Mouse (Mus musculus): ENCODE data around the gene Olfr958.

Olfr958 gene

DNA sequence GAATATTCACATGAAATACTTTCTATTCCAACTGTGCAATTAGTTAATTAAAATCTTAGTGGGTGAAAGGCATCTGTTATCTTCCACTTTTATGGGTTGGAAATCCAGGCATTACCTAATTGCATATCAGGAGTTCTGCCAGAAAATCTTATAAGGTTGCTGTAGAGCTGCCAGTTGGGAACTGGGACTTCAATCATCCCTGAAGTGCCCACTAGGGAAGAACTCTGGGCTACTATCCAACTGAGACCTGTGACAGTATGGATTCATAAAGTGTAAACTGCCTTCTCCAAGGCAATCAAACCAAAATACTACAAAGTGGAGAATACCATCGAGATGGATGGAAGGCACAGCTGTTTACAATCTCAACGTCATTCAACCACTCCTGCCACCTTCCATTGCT lies at the start of gene Olfr958:
Olfr958 (minus strand) TSS at position 109 of the 400 bp plus-strand sequence.
- DNase-seq (ENCODE audit: low spot score): no peak

- no peak for DNase-seq (ENCODE audit: low spot score)
These were observed 49.5 kb upstream of the Olfr958 start for GRCm38 (mm10) chr9:39603333-39603845.

GRCm38 (mm10) chr9:39602536-39603332 lies 48.9 kb upstream of the Olfr958 start:
- DNase-seq (ENCODE audit: low spot score): no peak

GRCm38 (mm10) chr9:39577050-39577449 lies 23.2 kb upstream of the Olfr958 start:
- no peak for DNase-seq (ENCODE audit: low spot score)

- DNase-seq (ENCODE audit: low spot score): no peak
These were observed 21.6 kb upstream of the Olfr958 start, which contains the start of gene Olfr959 for GRCm38 (mm10) chr9:39575469-39575868. TSS of gene Olfr959 (minus strand) at chr9:39575569.

- DNase-seq (ENCODE audit: low spot score): no peak
These were observed 4.4 kb upstream of the Olfr958 start for GRCm38 (mm10) chr9:39558349-39558647.

DNA sequence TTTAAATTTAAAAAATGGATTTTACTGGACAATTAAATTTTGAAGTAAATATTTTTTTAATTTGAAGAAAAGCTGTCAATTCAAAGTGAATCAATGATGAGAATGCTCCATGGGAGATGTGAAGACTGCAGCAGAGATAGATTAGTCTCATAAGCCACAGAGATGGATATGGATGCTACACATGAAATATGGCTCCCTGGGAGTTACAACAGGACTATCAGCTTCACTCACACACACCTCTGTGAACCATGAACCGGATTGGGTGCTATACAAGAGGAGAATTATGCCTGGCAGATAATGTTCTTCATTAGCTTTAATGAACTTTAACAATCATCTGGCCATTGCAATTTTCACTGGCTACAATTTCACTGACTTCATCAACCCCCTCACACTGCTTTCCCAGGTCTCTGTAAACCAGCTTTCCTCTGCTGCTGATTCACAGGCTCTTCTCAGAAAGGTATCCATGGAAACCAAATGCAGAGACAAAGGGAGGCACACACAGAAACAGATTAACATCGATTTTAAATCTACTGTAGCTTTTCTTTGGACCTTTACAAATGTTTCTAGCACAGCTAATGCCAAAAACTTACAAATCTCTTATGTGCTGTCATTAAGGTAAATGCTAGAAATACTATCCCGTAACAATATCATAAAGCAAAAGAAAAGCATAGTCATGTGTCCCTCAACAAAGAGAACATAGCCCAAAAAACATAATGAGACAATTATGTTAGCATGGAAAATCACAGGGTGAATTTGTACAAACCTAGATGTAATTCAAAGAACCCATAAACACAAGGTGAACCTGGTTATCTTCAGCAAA lies 3.9 kb upstream of the Olfr958 start:
- no peak for DNase-seq (ENCODE audit: low spot score)

GRCm38 (mm10) chr9:39550806-39551205 lies 3.0 kb downstream of the Olfr958 start:
- no peak for DNase-seq (ENCODE audit: low spot score)

GRCm38 (mm10) chr9:39523616-39524285 lies 30.1 kb downstream of the Olfr958 start:
- no peak for DNase-seq (ENCODE audit: low spot score)

GRCm38 (mm10) chr9:39518595-39518994 lies 35.3 kb downstream of the Olfr958 start:
- no peak for DNase-seq (ENCODE audit: low spot score)

GRCm38 (mm10) chr9:39515531-39515930 lies 38.3 kb downstream of the Olfr958 start, which contains the start of gene Olfr957:
TSS of gene Olfr957 (minus strand) at chr9:39515809.
- DNase-seq (ENCODE audit: low spot score): no peak

- no peak for DNase-seq (ENCODE audit: low spot score)
These were observed 44.4 kb downstream of the Olfr958 start for GRCm38 (mm10) chr9:39509412-39509811.

DNA sequence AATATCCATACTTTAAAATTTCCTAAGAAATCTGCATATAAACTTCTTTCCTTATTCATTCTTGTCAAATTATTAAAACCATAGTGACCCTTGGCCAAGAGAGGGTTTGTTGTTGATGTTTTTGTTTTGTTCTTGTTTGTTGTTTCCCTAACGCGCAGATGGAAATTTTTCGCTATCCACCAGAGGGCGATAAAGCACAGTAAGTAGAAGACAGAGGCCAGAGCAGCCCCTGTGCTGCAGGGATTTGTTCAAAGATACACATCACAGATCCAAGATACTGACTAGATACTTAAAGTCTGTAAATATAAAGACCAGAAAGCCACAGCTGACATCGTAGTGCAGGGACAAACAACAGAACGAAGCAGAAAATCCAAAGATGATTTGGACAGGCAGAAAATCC lies 44.9 kb downstream of the Olfr958 start:
- DNase-seq (ENCODE audit: low spot score): no peak

Measured in T-cell, adult 2 months (primary cell).